Mouse (Mus musculus): ENCODE data around the gene Gse1.

Gene Gse1

GRCm38 (mm10) chr8:120421638-120422037, 193.4 kb downstream of the Gse1 start:
- DNase-seq (ENCODE audit: low read depth, low spot score): no peak

GRCm38 (mm10) chr8:120422236-120422635, 194.0 kb downstream of the Gse1 start:
- no peak for DNase-seq (ENCODE audit: low read depth, low spot score)

GRCm38 (mm10) chr8:120423576-120423975, 195.3 kb downstream of the Gse1 start:
- no peak for DNase-seq (ENCODE audit: low read depth, low spot score)

- DNase-seq (ENCODE audit: low read depth, low spot score): no peak
Measured at GRCm38 (mm10) chr8:120424829-120425198, 196.6 kb downstream of the Gse1 start.

GRCm38 (mm10) chr8:120425199-120425941, 197.1 kb downstream of the Gse1 start:
- no peak for DNase-seq (ENCODE audit: low read depth, low spot score)

- no peak for DNase-seq (ENCODE audit: low read depth, low spot score)
Measured at GRCm38 (mm10) chr8:120426105-120426504, 197.8 kb downstream of the Gse1 start.

- no peak for DNase-seq (ENCODE audit: low read depth, low spot score)
Measured at GRCm38 (mm10) chr8:120426622-120427385, 198.5 kb downstream of the Gse1 start.

- DNase-seq (ENCODE audit: low read depth, low spot score): no peak
Measured at GRCm38 (mm10) chr8:120428492-120428891, 200.2 kb downstream of the Gse1 start.

- DNase-seq (ENCODE audit: low read depth, low spot score): no peak
Measured at GRCm38 (mm10) chr8:120429116-120429515, 200.9 kb downstream of the Gse1 start.

GRCm38 (mm10) chr8:120431042-120431441, 202.8 kb downstream of the Gse1 start:
- DNase-seq (ENCODE audit: low read depth, low spot score): no peak

- no peak for DNase-seq (ENCODE audit: low read depth, low spot score)
Measured at GRCm38 (mm10) chr8:120432438-120432837, 204.2 kb downstream of the Gse1 start.

GRCm38 (mm10) chr8:120433143-120433542, 204.9 kb downstream of the Gse1 start:
- DNase-seq (ENCODE audit: low read depth, low spot score): no peak

- no peak for DNase-seq (ENCODE audit: low read depth, low spot score)
Measured at GRCm38 (mm10) chr8:120433734-120434133, 205.5 kb downstream of the Gse1 start.

- no peak for DNase-seq (ENCODE audit: low read depth, low spot score)
Measured at GRCm38 (mm10) chr8:120435781-120436180, 207.5 kb downstream of the Gse1 start.

- DNase-seq (ENCODE audit: low read depth, low spot score): no peak
Measured at GRCm38 (mm10) chr8:120436491-120437030, 208.3 kb downstream of the Gse1 start.

- no peak for DNase-seq (ENCODE audit: low read depth, low spot score)
Measured at GRCm38 (mm10) chr8:120437207-120437606, 209.0 kb downstream of the Gse1 start.

- DNase-seq (ENCODE audit: low read depth, low spot score): no peak
Measured at GRCm38 (mm10) chr8:120437666-120438395, 209.6 kb downstream of the Gse1 start.

GRCm38 (mm10) chr8:120439309-120439708, 211.1 kb downstream of the Gse1 start:
- no peak for DNase-seq (ENCODE audit: low read depth, low spot score)

- DNase-seq (ENCODE audit: low read depth, low spot score): no peak
Measured at GRCm38 (mm10) chr8:120440739-120441138, 212.5 kb downstream of the Gse1 start.

- DNase-seq (ENCODE audit: low read depth, low spot score): no peak
Measured at GRCm38 (mm10) chr8:120441637-120442036, 213.4 kb downstream of the Gse1 start.

- DNase-seq (ENCODE audit: low read depth, low spot score): no peak
Measured at GRCm38 (mm10) chr8:120442306-120443003, 214.2 kb downstream of the Gse1 start.
